Mouse (Mus musculus) right cerebral cortex, adult 18-20 months (tissue): ENCODE data around the gene Ryr1.
A peak's percentile ranks its signal among the peaks of the same experiment; 100 is the strongest.

Source experiments
- DNase-seq: peaks from one replicate; pipeline ENCODE4 v3.0.0; 2022; ENCODE audit warnings: mixed read lengths

The Ryr1 gene

GRCm38 (mm10) chr7:29029690-29030656, 95.0 kb downstream of the Ryr1 start:
- no peak for DNase-seq

DNA sequence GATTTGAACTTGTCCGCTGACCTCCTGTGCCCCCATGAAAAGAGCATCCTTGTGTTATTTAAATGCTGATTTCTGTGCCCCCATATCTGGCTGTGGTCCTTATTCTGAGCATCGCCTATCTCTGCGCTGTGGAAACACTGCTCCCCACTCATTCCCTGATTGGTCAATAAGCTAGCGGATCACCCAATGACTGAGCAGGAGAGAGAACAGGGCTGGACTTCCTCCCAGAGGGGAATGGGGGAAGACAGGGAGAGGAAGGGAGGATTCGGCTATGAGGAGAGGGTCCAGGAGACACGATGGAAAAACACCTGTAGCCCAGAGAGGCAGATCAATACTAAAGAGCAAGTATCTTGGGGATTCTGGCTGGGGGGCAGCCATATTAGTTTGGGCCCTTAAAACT, 96.2 kb downstream of the Ryr1 start:
- no peak for DNase-seq

DNA sequence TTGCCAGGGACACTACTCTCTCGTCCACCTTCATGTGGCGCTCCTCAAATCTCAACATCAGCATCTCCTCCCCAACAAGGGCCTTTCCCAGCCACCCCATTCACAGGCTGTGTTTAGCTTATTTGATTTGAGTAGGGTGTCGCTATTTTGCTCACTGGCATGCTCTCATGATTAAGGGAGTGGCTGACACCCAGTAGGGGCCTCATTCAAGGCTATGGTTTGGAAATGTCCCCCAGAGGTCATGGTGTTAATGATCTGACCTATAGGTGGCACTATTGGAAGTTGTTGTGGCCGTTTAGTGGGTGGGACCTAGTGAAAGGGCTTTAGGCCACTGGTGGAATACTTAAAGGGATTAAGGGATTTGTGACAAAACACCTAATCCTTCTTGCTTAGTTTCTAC, 98.2 kb downstream of the Ryr1 start:
- no peak for DNase-seq

GRCm38 (mm10) chr7:29026195-29026594, 98.8 kb downstream of the Ryr1 start:
- DNase-seq = peak; percentile 21

- DNase-seq = no peak
These were observed 99.4 kb downstream of the Ryr1 start for GRCm38 (mm10) chr7:29025566-29025965.

GRCm38 (mm10) chr7:29023514-29023913, 101.5 kb downstream of the Ryr1 start:
- no peak for DNase-seq

GRCm38 (mm10) chr7:29022479-29022878, 102.5 kb downstream of the Ryr1 start:
- peak; percentile 52 for DNase-seq

- no peak for DNase-seq
These were observed 105.3 kb downstream of the Ryr1 start for GRCm38 (mm10) chr7:29019447-29020220.

DNA sequence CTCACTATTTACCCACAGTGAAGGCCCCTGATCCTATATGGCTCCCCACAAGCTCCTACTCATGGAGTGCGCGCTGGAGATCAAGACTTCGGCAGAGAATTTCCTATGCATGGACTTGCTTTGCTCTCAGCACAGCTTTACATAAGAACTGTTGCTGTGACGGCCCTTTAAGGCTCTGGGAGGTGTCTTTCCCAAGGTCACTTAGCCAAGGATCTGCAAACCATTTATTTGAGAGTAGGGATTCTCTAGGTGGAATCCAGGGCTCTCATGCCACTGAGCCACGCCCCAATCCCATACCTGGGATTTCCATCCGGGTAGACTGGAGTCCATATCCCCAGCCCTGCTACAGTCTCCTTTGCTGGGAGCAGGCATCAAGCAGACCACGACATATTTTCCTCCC, 107.8 kb downstream of the Ryr1 start:
- no peak for DNase-seq

- no peak for DNase-seq
These were observed 108.5 kb downstream of the Ryr1 start for GRCm38 (mm10) chr7:29016440-29016839.

DNA sequence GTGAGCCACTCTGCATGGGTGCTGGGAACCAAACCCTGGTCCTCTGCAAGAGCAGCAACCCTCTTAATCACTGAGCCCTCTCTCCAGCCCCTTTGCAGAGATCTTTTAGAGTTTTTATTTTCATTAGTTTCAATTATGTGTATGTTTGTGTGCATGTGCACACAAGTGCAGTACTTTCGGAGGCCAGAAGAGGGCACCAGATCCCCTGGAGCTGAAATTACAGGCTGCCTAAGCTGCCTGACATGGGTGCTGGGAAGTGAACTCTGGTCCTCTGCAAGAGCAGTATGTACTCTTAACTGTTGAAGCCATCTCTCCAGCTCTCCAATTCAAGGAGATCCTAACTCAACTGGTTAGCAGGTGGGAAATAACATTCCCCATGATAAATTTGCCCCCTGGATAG, 110.0 kb downstream of the Ryr1 start:
- DNase-seq = no peak

DNA sequence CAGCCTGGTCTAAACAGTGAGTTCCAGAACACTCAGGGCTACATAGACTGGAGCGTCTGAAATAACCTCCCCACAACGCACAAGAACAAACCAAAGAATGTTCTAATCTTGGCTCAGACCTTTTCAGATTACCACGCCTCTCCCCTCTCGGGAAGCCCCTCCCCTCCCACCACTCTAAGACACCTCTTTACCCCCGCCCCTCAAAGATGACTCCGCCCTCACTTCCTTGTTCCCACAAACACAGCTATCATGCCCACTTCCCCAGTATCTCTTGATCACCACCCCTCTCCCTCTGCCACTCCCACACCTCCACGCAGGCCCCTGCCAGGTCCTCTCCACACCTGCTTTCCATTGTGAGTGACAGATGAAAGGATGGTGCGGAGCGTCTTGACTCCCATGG, 116.3 kb downstream of the Ryr1 start:
- no peak for DNase-seq

DNA sequence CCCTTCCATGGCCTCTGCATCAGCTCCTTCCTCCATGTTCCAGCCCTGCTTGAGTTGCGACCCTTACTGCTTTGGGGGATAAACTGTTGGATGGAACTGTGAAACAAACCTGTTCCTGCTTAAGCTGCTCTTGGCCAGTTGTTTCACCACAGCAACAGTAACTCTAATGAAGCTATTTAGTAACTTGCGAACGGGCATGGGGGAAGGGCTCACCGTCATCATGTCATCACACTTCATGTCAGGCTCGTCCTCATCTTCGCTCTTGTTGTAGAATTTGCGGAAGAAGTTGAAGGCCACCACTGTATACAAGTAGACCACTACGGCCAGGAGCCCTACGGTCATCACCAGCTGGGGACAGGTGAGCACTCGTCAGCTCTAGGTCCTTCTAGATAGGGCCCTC, 116.8 kb downstream of the Ryr1 start:
- DNase-seq = no peak

GRCm38 (mm10) chr7:29007224-29008101, 117.5 kb downstream of the Ryr1 start:
- DNase-seq = peak; percentile 23

DNA sequence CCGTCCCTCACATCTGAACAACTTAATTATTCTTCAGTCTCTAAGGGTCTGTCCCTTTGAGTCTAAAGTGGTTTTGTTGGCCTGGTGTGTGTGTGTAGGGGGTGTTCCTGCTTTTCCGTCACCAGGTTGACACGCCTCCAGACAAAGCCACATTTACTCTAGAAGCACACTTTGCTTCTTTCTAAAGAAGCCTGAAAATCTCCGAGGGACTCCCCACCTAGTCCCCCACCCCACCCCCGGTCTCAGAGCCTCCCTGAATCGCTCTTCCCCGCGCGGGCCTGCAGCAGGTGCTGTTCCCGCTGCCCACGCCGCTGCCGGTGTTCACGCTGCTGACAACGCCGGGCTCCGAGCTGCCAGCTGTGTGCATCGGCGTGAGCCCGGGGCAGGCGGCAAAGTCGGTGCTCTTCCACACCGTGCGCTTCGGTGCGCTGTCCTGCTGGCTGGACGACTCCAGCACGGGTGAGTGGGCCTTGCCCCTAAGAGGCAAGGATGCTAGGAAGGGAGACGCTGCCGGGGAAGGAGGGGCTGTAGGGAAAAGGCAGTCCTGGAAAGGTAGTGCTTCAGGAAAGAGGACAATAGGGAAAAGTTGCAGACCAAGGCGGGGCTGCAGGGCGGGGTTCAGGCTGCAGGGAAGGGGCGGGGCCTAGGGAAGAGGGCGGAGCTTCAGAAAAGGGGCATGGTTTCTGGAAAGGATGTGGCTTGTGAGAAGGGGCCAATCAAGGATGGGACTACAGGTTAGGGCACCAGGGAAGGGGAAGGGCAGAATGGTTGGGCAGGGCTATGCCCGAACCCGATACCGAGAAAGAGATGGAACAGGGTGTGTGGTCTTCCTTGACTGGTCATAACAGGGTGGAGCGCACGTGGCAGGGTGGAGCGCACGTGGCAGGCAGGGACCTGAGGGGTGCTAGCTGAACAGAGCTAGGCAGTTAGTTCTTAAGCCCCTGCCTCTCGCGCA, 124.1 kb downstream of the Ryr1 start:
- peak; percentile 40 for DNase-seq

- DNase-seq = no peak
These were observed 131.6 kb downstream of the Ryr1 start for GRCm38 (mm10) chr7:28993402-28993801.

- DNase-seq = no peak
These were observed 132.0 kb downstream of the Ryr1 start for GRCm38 (mm10) chr7:28992997-28993396.

GRCm38 (mm10) chr7:28991616-28992015, 133.4 kb downstream of the Ryr1 start:
- DNase-seq = no peak

GRCm38 (mm10) chr7:28990766-28991273, 134.2 kb downstream of the Ryr1 start:
- no peak for DNase-seq

DNA sequence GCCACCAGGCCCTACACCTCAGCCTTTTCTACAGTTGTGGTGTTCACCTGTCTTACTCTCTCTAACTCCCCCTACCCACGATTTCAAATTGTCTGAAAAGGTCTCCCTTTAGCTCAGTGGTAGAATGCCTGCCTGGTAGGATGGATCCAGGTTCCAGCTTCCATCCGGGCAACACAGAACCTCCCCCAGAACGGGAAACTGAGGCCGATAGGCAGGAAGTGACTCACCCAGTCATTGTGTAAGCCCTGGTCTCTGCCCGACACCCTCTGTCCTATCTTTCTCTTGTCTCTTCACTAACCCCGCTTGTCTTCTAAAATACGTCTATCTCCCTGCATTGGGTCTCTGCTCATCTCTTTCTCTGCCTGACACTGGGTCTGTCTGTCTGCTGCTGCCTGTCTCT, 139.8 kb downstream of the Ryr1 start:
- DNase-seq = no peak

DNA sequence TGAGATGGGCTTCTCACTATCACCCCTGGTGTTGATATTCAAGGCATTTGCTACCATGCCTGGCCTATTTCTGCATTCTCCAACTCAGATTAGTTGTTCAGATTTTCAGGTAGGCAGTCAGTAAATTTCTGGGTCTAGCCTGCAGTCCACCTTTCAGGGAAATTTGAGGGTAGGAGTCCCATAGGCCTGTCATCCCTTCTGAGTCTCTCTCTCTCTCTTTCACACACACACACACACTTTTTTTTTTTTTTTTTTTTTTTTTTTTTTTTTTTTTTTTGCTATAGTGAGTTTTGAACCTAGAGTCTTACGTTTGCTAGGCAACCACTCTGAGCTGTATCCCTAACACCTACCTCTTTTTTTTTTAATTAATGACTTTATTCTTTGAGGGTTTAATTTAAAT, 140.5 kb downstream of the Ryr1 start:
- no peak for DNase-seq
